Mouse (Mus musculus) small intestine, adult 2 months (tissue): ENCODE data around the gene St3gal6. TPM values are rescaled to one million over a fixed set of nuclear protein-coding genes. Genes with fewer than 3 reads are reported as not detected.

Experiments used
- H3K27ac ChIP-seq: fragments of 200-500 bp; 2 replicates; pipeline ENCODE4 v1.5.1; 2012; ENCODE audit warnings: low read depth, low read length, control low read depth, inconsistent platforms; ENCODE audit not compliant: insufficient read depth
- H3K27me3 ChIP-seq: fragments of 200-500 bp; 2 replicates; pipeline ENCODE4 v1.6.1; 2012; ENCODE audit warnings: mild to moderate bottlenecking, moderate library complexity, low read length, inconsistent platforms; ENCODE audit not compliant: control insufficient read depth, insufficient read depth
- H3K36me3 ChIP-seq: fragments of 200-500 bp; 2 replicates; pipeline ENCODE4 v1.6.1; 2012; ENCODE audit warnings: mild to moderate bottlenecking, low read length, control low read depth, inconsistent platforms; ENCODE audit not compliant: control insufficient read depth, insufficient read depth
- H3K4me1 ChIP-seq: fragments of 200-500 bp; 2 replicates; pipeline ENCODE4 v1.6.1; 2012; ENCODE audit warnings: low read length, inconsistent platforms, mixed read lengths; ENCODE audit not compliant: control insufficient read depth, insufficient read depth, insufficient read length
- H3K4me3 ChIP-seq: fragments of 200-500 bp; 2 replicates; pipeline ENCODE4 v1.5.1; 2012; ENCODE audit warnings: low read depth, mild to moderate bottlenecking, control low read depth, inconsistent platforms, low read length, moderate library complexity
- CTCF ChIP-seq: fragments of 200-500 bp; IDR thresholded peaks from 2 replicates; pipeline ENCODE4 v1.5.1; 2012; ENCODE audit warnings: low read depth, mild to moderate bottlenecking, control low read depth, inconsistent platforms, low read length, moderate library complexity, mixed read lengths; ENCODE audit not compliant: insufficient replicate concordance, insufficient read length; ENCODE audit errors: extremely low read depth
- POLR2A ChIP-seq: fragments of 200-500 bp; IDR thresholded peaks from 2 replicates; pipeline ENCODE4 v1.6.1; 2012; ENCODE audit warnings: low read depth, mild to moderate bottlenecking, control low read depth, inconsistent platforms, low read length, moderate library complexity
- WGBS: fragments of 180-500 bp; shearing (Covaris S2); methylation state at CpG from one replicate; pipeline ENCODE4 v1.1.7; 2018; 5-methylcytosine and 5-hydroxymethylcytosine counted together
- polyA plus RNA-seq: library from polyadenylated mRNA; depleted of rRNA; stranded (reverse); fragments of >200 nt; gene quantifications from 2 replicates; pipeline ENCODE4 v1.2.3, GENCODE M21; 2012

Gene St3gal6
- polyA plus RNA-seq, 1 experiment = 18.6 TPM

DNA sequence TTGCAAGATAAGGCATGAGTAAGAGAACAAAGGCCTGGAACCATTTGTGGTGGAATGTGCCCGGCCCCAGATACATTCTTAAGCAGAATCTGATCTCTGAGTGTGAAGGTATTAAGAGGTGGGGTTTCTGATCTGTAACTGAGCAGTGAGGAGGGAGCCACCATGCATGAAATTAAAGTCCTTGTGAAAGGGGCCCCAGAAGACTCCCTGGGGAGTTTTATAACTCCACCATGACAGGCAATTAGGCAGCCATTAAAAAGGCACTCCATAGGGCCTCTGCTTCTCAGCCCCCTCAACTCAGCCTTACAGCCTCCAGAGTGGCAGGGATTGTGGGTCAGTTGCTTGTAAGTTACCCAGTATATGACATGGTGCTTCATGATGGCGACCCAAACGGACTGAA lies 8.5 kb upstream of the St3gal6 start:
- H3K27me3 ChIP-seq = no peaks in the 10 kb centered on the region
- no peak overlapping the region for H3K27ac ChIP-seq
- TF ChIP-seq CTCF (no peak), POLR2A (no peak)
- 79% methylated on average over 3 of the region's 3 CpGs for WGBS
- H3K4me3 ChIP-seq = no peak overlapping the region
- peaks cover 5% of the 10 kb centered on the region; the same call in 1 of the 2 replicates for H3K4me1 ChIP-seq
- no peaks in the 10 kb centered on the region for H3K36me3 ChIP-seq

- H3K27me3 ChIP-seq = no peaks in the 10 kb centered on the region; the same call in 1 of the 2 replicates
- H3K27ac ChIP-seq = peak overlapping the region; percentile 20; the same call in 1 of the 2 replicates
- 17% methylated on average over 5 of the region's 5 CpGs for WGBS
- no peak for TF ChIP-seq POLR2A
- no peak for TF ChIP-seq CTCF
- H3K4me3 ChIP-seq = no peak overlapping the region
- H3K36me3 ChIP-seq = no peaks in the 10 kb centered on the region
- H3K4me1 ChIP-seq = peaks cover 5% of the 10 kb centered on the region; the same call in 1 of the 2 replicates
These were observed 3.8 kb upstream of the St3gal6 start for GRCm38 (mm10) chr16:58527817-58528216.

DNA sequence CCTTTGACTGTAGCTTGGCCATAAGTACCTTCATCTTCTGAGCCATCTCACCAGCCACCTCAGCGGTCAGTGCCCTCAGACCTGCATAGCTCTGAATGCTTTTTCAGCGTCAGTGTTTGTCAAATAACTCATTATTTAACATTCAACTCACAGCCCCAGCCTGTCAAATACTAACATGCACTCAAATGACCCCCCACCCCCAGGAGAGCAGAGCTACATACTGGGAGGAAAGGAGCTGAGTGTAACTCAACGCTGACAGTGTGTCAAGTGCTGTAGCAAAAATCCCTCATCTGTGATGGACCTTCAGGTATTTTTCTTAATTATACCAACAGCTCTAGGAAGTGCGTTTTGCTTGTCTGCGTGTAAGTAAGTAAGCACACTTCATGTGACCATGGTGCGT lies 2.7 kb upstream of the St3gal6 start:
- no peak overlapping the region for H3K27ac ChIP-seq
- peaks cover 2% of the 10 kb centered on the region for H3K4me1 ChIP-seq
- no peaks in the 10 kb centered on the region for H3K36me3 ChIP-seq
- no peak overlapping the region for H3K4me3 ChIP-seq
- 90% methylated on average over 6 of the region's 6 CpGs for WGBS
- H3K27me3 ChIP-seq = no peaks in the 10 kb centered on the region; the same call in 1 of the 2 replicates
- TF ChIP-seq CTCF (no peak), POLR2A (no peak)

GRCm38 (mm10) chr16:58525832-58526231 lies 1.8 kb upstream of the St3gal6 start:
- TF ChIP-seq POLR2A (no peak), CTCF (no peak)

GRCm38 (mm10) chr16:58523044-58523859 lies 791 bp downstream of the St3gal6 start:
- TF ChIP-seq CTCF (no peak), POLR2A (peak; percentile 38)
- under 1% methylated on average over 58 of the region's 58 CpGs for WGBS

More at GRCm38 (mm10) chr16:58525832-58526231, 1.8 kb upstream of the St3gal6 start:
- Histone ChIP-seq H3K27me3 (no peaks in the 10 kb centered on the region; the same call in 1 of the 2 replicates), H3K36me3 (no peaks in the 10 kb centered on the region), H3K27ac (no peak overlapping the region), H3K4me3 (no peak overlapping the region), H3K4me1 (peaks cover 2% of the 10 kb centered on the region)

GRCm38 (mm10) chr16:58522677-58523043 lies 1.4 kb downstream of the St3gal6 start:
- Histone ChIP-seq H3K27ac (peak overlapping the region; percentile 62), H3K4me1 (peaks cover 4% of the 10 kb centered on the region), H3K4me3 (peak overlapping the region; percentile 72), H3K36me3 (0 out of 2 replicates have a peak, but pooled peaks cover 2% of the 10 kb centered on the region), H3K27me3 (no peaks in the 10 kb centered on the region; the same call in 1 of the 2 replicates)
- TF ChIP-seq CTCF (no peak), POLR2A (no peak)
- 1% methylated on average over 16 of the region's 16 CpGs for WGBS

More at GRCm38 (mm10) chr16:58523044-58523859, 791 bp downstream of the St3gal6 start:
- Histone ChIP-seq H3K36me3 (no peaks in the 10 kb centered on the region), H3K4me1 (peaks cover 5% of the 10 kb centered on the region), H3K27me3 (no peaks in the 10 kb centered on the region; the same call in 1 of the 2 replicates), H3K27ac (peak overlapping the region; percentile 62), H3K4me3 (peak overlapping the region; percentile 72)

- Histone ChIP-seq H3K4me3 (peak overlapping the region; percentile 17; the same call in 1 of the 2 replicates), H3K36me3 (0 out of 2 replicates have a peak, but pooled peaks cover 2% of the 10 kb centered on the region), H3K27me3 (no peaks in the 10 kb centered on the region; the same call in 1 of the 2 replicates), H3K27ac (0 out of 2 replicates have a peak overlapping the region, but pooled peaks have one; percentile 62), H3K4me1 (peaks cover 3% of the 10 kb centered on the region)
- 21% methylated on average over 7 of the region's 7 CpGs for WGBS
- TF ChIP-seq CTCF (no peak), POLR2A (no peak)
These were observed 2.1 kb downstream of the St3gal6 start for GRCm38 (mm10) chr16:58521900-58522299.
